Mouse (Mus musculus) midbrain, embryonic 11.5 days (tissue): ENCODE data around the gene Cpox. TPM values are rescaled to one million over a fixed set of nuclear protein-coding genes. Genes with fewer than 3 reads are reported as not detected.
"Not testable (repeated sequence)": the region's sequence is repeated elsewhere in the genome, so short reads cannot be mapped to it uniquely, and the experiment has no call there.

ENCODE experiments used
- ATAC-seq: fragments of 200-750 bp; cut with Nextera tagmentation; 2 replicates; pipeline ENCODE4 v1.8.0; 2017; ENCODE audit warnings: moderate TSS enrichment, moderate library complexity; ENCODE audit not compliant: low FRiP score
- DNase-seq: peaks from one replicate; pipeline ENCODE4 v3.0.0; 2015; ENCODE audit warnings: low spot score; ENCODE audit errors: missing footprints
- H3K27ac ChIP-seq: fragments of 300-500 bp; sonication (generic); 2 replicates; pipeline ENCODE4 v1.5.1; 2014; ENCODE audit warnings: low read depth, low read length
- H3K27me3 ChIP-seq: fragments of 300-500 bp; sonication (generic); 2 replicates; pipeline ENCODE4 v1.6.1; 2014; ENCODE audit warnings: mild to moderate bottlenecking, low read length, moderate library complexity, mixed read lengths; ENCODE audit not compliant: control insufficient read depth, insufficient read depth
- H3K36me3 ChIP-seq: fragments of 300-500 bp; sonication (generic); 2 replicates; pipeline ENCODE4 v1.6.1; 2014; ENCODE audit warnings: mild to moderate bottlenecking, low read length, moderate library complexity, mixed read lengths; ENCODE audit not compliant: control insufficient read depth, insufficient read depth
- H3K4me1 ChIP-seq: fragments of 300-500 bp; sonication (generic); 2 replicates; pipeline ENCODE4 v1.6.1; 2014; ENCODE audit warnings: low read length; ENCODE audit not compliant: control insufficient read depth, insufficient read depth
- H3K4me2 ChIP-seq: fragments of 300-500 bp; sonication (generic); 2 replicates; pipeline ENCODE4 v1.6.1; 2014; ENCODE audit warnings: mild to moderate bottlenecking, moderate library complexity
- H3K4me3 ChIP-seq: fragments of 300-500 bp; sonication (generic); 2 replicates; pipeline ENCODE4 v1.5.1; 2014; ENCODE audit warnings: low read depth, low read length
- H3K9ac ChIP-seq: fragments of 300-500 bp; sonication (generic); 2 replicates; pipeline ENCODE4 v1.6.1; 2014; ENCODE audit warnings: low read length
- H3K9me3 ChIP-seq: fragments of 300-500 bp; sonication (generic); 2 replicates; pipeline ENCODE4 v1.6.1; 2016; ENCODE audit warnings: low read length; ENCODE audit not compliant: control insufficient read depth
- WGBS: fragments of 180-500 bp; shearing (Covaris S2); extraction: QIAGEN DNeasy Blood & Tissue Kit; methylation state at CpG from one replicate; pipeline ENCODE4 v1.1.7; 2014; 5-methylcytosine and 5-hydroxymethylcytosine counted together
- polyA plus RNA-seq: library from polyadenylated mRNA; unstranded; fragments of >200 nt; fragmentation: Nextera tagmentation; extraction: Ambion mirVana; gene quantifications from 2 replicates; pipeline ENCODE4 v1.2.1, GENCODE M21; 2014

Gene Cpox
- polyA plus RNA-seq, 1 experiment from 2014 or later = 16.7 TPM

DNA sequence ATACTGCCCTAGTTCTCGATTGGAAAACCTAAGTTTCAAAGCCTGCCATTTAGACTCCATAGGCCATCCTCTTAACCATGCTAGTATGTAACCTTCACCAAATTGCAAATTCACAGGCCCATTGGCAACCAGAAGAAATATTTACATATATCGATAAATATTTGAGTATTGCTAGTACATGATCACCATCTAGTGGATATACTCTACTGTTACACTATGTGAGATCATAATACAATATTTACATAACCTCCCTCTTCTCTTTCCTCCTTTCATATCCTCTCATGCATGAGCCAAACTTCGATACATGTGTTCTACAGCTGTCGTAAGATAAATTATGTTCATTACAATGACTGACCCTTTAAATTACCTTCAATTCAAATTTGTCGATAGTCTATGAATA, 7.1 kb upstream of the Cpox start:
- ATAC-seq = 0 out of 2 replicates have a peak, but pooled peaks have one; percentile 38
- Histone ChIP-seq H3K9ac (no peak overlapping the region), H3K4me1 (no peaks in the 10 kb centered on the region), H3K27me3 (no peaks in the 10 kb centered on the region), H3K9me3 (no peaks in the 10 kb centered on the region), H3K27ac (no peak overlapping the region), H3K4me2 (no peak overlapping the region), H3K4me3 (no peak overlapping the region), H3K36me3 (no peaks in the 10 kb centered on the region)
- 75% methylated on average over 5 of the region's 5 CpGs for WGBS
- DNase-seq = no peak

DNA sequence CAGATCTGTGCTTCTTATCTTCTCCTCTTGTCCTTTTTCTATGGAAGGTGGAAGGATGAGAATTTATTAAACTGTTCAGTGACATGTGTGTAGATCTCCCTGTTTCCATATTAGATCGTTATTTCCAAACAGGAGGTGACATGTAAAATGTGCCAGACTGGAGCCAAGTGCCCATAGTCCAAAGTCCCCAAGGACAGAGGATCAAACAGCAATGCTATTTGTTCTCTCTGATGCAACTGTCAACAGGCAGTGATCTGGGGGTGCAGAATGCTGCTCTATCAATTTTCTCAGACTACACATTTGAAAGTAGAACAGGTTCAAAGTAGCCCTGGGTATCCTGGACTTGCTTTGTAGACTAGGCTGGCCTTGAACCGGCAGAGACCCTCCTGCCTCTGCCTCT, 6.3 kb upstream of the Cpox start:
- no peaks in the 10 kb centered on the region for H3K27me3 ChIP-seq
- no peaks in the 10 kb centered on the region for H3K9me3 ChIP-seq
- H3K4me1 ChIP-seq = no peaks in the 10 kb centered on the region
- no peak overlapping the region for H3K9ac ChIP-seq
- H3K4me2 ChIP-seq = no peak overlapping the region
- DNase-seq (no peak), ATAC-seq (no peak)
- H3K4me3 ChIP-seq = no peak overlapping the region
- no peaks in the 10 kb centered on the region for H3K36me3 ChIP-seq
- 92% methylated on average over 2 of the region's 2 CpGs for WGBS
- H3K27ac ChIP-seq = no peak overlapping the region

DNA sequence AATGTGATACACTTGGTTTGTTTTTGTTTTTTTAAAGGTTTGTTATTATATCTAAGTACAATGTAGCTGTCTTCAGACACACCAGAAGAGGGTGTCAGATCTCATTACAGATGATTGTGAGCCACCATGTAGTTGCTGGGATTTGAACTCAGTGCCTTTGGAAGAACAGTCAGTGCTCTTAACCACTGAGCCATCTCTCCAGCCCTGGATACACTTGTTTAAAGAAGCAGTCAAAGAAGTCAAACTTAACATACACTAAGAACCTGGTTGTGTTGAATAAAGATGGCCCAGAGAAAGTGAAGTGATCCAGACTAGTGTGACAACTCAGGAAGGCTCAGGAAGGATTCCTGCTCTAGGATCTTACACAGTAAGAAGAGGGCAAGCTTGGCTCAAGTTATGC, 5.0 kb upstream of the Cpox start:
- H3K4me2 ChIP-seq, DNase-seq, ATAC-seq, H3K9ac ChIP-seq, H3K36me3 ChIP-seq, H3K27me3 ChIP-seq, H3K4me1 ChIP-seq, H3K27ac ChIP-seq, H3K4me3 ChIP-seq, H3K9me3 ChIP-seq: not testable (repeated sequence)

DNA sequence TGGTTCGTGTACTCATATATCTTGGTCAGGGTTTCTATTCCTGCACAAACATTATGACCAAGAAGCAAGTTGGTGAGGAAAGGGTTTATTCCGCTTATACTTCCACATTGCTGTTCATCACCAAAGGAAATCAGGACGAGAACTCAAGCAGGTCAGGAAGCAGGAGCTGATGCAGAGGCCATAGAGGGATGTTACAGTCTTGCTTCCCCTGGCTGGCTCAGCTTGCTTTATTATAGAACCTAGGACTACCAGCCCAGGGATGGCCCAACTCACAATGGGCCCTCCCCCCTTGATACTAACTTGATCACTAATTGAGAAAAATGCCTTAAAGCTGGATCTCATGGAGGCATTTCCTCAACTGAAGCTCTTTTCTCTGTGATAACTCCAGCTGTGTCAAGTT, 3.4 kb upstream of the Cpox start:
- not testable (repeated sequence) for H3K4me1 ChIP-seq, H3K27me3 ChIP-seq
- WGBS = 81% methylated on average over 3 of the region's 3 CpGs

DNA sequence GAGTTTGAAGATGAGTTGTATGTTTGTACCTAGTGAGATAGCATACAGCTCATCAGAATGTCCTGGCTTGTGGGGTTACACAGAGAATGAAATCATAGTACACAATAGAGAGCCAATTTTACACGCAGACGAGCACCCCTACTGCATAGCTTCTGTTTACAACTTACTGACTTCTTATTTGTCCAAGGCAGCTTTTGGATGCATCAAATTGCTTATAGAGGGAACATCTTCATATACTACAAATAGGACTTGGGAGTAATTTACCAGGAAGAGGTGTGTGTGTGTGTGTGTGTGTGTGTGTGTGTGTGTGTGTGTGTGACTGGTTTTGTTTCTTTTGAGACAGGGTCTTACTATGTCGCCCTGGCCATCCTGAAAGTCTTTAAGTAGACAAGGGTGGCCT, 1.5 kb upstream of the Cpox start:
- no peak for ATAC-seq
- Histone ChIP-seq H3K4me3 (no peak overlapping the region), H3K9ac (no peak overlapping the region), H3K4me1 (peaks cover 2% of the 10 kb centered on the region; the same call in 1 of the 2 replicates), H3K27ac (no peak overlapping the region), H3K4me2 (no peak overlapping the region), H3K27me3 (no peaks in the 10 kb centered on the region), H3K9me3 (no peaks in the 10 kb centered on the region), H3K36me3 (no peaks in the 10 kb centered on the region)
- 84% methylated on average over 3 of the region's 3 CpGs for WGBS
- no peak for DNase-seq

More for the DNA sequence above, 3.4 kb upstream of the Cpox start:
- ATAC-seq, DNase-seq, H3K4me2 ChIP-seq, H3K36me3 ChIP-seq, H3K4me3 ChIP-seq, H3K9me3 ChIP-seq, H3K9ac ChIP-seq, H3K27ac ChIP-seq: not testable (repeated sequence)

DNA sequence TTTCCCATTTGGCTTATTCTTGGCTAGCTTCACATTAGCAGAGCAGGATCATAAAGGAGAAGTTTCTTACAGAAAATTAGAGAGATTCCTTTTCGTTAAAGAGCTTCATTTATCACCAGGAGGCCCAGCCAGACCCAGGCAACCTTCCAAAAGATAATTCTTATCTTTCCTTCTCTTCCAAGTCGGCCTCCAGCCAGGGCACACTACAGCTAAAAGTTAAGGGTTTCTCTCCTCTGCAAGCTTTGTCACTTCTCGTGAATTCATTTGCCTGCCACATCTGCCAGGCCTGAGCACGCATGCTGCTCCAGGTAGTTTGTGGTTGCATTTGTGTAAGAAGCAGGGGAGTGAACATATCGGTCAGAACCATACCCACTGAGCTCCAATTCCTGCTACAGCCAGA, 828 bp upstream of the Cpox start:
- Histone ChIP-seq H3K27me3 (no peaks in the 10 kb centered on the region), H3K4me2 (0 out of 2 replicates have a peak overlapping the region, but pooled peaks have one; percentile 84), H3K27ac (no peak overlapping the region), H3K9me3 (no peaks in the 10 kb centered on the region), H3K4me1 (peaks cover 2% of the 10 kb centered on the region; the same call in 1 of the 2 replicates), H3K9ac (no peak overlapping the region), H3K4me3 (no peak overlapping the region), H3K36me3 (0 out of 2 replicates have a peak, but pooled peaks cover 3% of the 10 kb centered on the region)
- ATAC-seq (no peak), DNase-seq (peak; percentile 79)
- 67% methylated on average over 5 of the region's 5 CpGs for WGBS

DNA sequence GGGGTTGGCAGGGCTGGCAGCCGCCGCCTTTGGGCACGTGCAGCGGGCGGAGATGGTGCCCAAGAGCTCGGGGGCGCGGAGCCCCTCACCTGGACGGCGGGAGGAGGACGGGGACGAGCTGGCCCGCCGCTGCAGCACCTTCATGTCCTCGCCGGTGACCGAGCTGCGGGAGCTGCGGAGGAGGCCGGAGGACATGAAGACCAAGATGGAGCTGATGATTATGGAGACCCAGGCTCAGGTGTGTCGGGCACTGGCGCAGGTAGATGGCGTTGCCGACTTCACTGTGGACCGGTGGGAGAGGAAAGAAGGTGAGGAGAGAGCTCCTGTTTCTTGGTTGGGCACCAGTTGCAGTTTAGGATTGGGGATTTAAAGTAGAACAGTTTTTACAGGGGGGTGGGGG, 551 bp downstream of the Cpox start:
- peak overlapping the region; percentile 79 for H3K9ac ChIP-seq
- WGBS = under 1% methylated on average over 25 of the region's 25 CpGs
- H3K4me1 ChIP-seq = peaks cover 2% of the 10 kb centered on the region; the same call in 1 of the 2 replicates
- H3K4me2 ChIP-seq = peak overlapping the region; percentile 84
- H3K4me3 ChIP-seq = peak overlapping the region; percentile 86
- ATAC-seq (no peak; the same call in 1 of the 2 replicates), DNase-seq (no peak)
- no peaks in the 10 kb centered on the region for H3K27me3 ChIP-seq
- no peak overlapping the region for H3K27ac ChIP-seq
- H3K9me3 ChIP-seq = no peaks in the 10 kb centered on the region
- H3K36me3 ChIP-seq = peaks cover 8% of the 10 kb centered on the region

DNA sequence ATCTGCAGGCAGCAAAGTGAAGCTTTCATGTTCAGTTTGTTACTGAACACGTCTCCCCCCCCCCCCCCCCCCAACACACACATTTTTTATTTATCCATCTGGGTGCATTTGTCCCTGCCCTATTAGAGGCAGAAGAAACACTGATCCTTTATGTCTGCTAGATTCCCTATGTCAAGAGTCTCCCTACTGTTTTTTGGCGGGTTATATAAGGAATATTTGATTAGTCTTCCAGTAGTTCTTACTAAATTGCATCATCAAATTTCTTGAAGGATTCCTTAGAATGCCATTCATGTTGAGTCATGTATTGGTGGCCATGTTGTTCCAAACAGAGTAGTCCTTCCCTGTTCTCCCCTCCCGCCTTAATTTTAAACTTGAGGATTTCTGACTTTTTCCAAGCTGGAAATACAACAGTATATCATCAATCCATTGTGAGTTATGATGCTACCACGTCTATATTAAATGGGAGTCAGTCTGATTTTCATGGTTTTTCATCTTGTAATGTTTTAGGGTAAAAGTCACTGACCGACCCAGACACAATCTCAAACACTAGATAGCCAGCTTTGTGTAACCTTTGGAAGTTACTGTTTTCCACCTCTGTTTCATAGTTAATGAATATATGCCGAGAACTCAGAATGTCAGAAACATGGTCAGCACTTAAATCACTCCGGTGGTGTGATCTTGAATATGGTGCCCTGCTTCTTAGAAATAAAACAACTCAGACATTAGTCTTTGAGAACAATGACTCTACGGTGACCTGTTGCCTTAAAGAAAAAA, 1.3 kb downstream of the Cpox start:
- Histone ChIP-seq H3K9ac (no peak overlapping the region), H3K36me3 (peaks cover 8% of the 10 kb centered on the region), H3K9me3 (no peaks in the 10 kb centered on the region), H3K4me2 (peak overlapping the region; percentile 84), H3K27me3 (no peaks in the 10 kb centered on the region), H3K27ac (no peak overlapping the region), H3K4me1 (peaks cover 2% of the 10 kb centered on the region; the same call in 1 of the 2 replicates), H3K4me3 (peak overlapping the region; percentile 86)
- 75% methylated on average over 8 of the region's 8 CpGs for WGBS
- DNase-seq = peak; percentile 75
- no peak for ATAC-seq

DNA sequence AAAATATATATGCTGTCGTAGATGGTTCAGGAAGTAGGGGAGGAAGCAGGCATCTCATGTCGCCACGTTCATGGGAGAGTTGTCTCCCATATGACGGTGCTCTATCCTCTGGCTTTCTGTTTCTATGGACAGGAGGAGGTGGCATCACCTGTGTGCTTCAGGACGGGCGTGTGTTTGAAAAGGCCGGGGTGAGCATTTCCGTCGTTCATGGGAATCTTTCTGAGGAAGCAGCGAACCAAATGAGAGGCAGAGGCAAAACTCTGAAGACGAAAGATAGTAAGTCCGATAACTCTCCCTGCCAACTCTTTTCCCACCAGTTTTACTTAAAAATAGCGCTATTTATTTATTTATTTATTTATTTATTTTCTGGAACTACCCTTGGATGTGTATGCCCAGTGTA, 2.3 kb downstream of the Cpox start:
- Histone ChIP-seq H3K9ac (no peak overlapping the region), H3K27me3 (no peaks in the 10 kb centered on the region), H3K4me3 (no peak overlapping the region), H3K27ac (no peak overlapping the region), H3K9me3 (no peaks in the 10 kb centered on the region), H3K36me3 (peaks cover 8% of the 10 kb centered on the region), H3K4me1 (peaks cover 2% of the 10 kb centered on the region; the same call in 1 of the 2 replicates), H3K4me2 (no peak overlapping the region)
- 93% methylated on average over 13 of the region's 13 CpGs for WGBS
- DNase-seq = peak; percentile 61
- no peak for ATAC-seq
